Mouse (Mus musculus) urinary bladder, postnatal 14 days (tissue): ENCODE measurements around the gene Fbrs.
"Not testable (repeated sequence)": the region's sequence is repeated elsewhere in the genome, so short reads cannot be mapped to it uniquely, and the experiment has no call there.

Source experiments
- DNase-seq: peaks from one replicate; pipeline ENCODE4 v3.0.0; 2021; ENCODE audit warnings: low spot score

Gene Fbrs

GRCm38 (mm10) chr7:127476336-127476735, 2.7 kb upstream of the Fbrs start:
- no peak for DNase-seq

GRCm38 (mm10) chr7:127476855-127477254, 2.1 kb upstream of the Fbrs start:
- no peak for DNase-seq

GRCm38 (mm10) chr7:127477687-127478634, 1.0 kb upstream of the Fbrs start:
- DNase-seq: peak; percentile 99

GRCm38 (mm10) chr7:127479318-127480225, 573 bp downstream of the Fbrs start:
- peak; percentile 52 for DNase-seq

- DNase-seq: no peak
Observed at GRCm38 (mm10) chr7:127480321-127480720, 1.3 kb downstream of the Fbrs start.

- DNase-seq: no peak
Observed at GRCm38 (mm10) chr7:127485416-127485815, 6.4 kb downstream of the Fbrs start.

- DNase-seq: not testable (repeated sequence)
Observed at GRCm38 (mm10) chr7:127488364-127488763, 9.4 kb downstream of the Fbrs start.

- no peak for DNase-seq
Observed at GRCm38 (mm10) chr7:127489982-127490381, 11.0 kb downstream of the Fbrs start.

- no peak for DNase-seq
Observed at GRCm38 (mm10) chr7:127491846-127492245, 12.8 kb downstream of the Fbrs start.

- DNase-seq: no peak
Observed at GRCm38 (mm10) chr7:127494648-127495047, 15.6 kb downstream of the Fbrs start.

GRCm38 (mm10) chr7:127497382-127497781, 18.4 kb downstream of the Fbrs start:
- DNase-seq: no peak

GRCm38 (mm10) chr7:127498407-127498806, 19.4 kb downstream of the Fbrs start:
- DNase-seq: peak; percentile 48

- no peak for DNase-seq
Observed at GRCm38 (mm10) chr7:127508291-127508690, 29.3 kb downstream of the Fbrs start.

- DNase-seq: not testable (repeated sequence)
Observed at GRCm38 (mm10) chr7:127509830-127510229, 30.8 kb downstream of the Fbrs start.

GRCm38 (mm10) chr7:127511241-127511640, 32.2 kb downstream of the Fbrs start:
- DNase-seq: no peak

- peak; percentile 97 for DNase-seq
Observed at GRCm38 (mm10) chr7:127511808-127512230, 32.8 kb downstream of the Fbrs start, which contains the start of gene Srcap. TSS of gene Srcap (plus strand) at chr7:127511983.

GRCm38 (mm10) chr7:127512231-127513015, 33.4 kb downstream of the Fbrs start:
- peak; percentile 92 for DNase-seq

- no peak for DNase-seq
Observed at GRCm38 (mm10) chr7:127513016-127513390, 34.0 kb downstream of the Fbrs start.

- no peak for DNase-seq
Observed at GRCm38 (mm10) chr7:127513781-127514180, 34.8 kb downstream of the Fbrs start.

GRCm38 (mm10) chr7:127515846-127516245, 36.8 kb downstream of the Fbrs start:
- DNase-seq: no peak

- no peak for DNase-seq
Observed at GRCm38 (mm10) chr7:127516344-127516743, 37.3 kb downstream of the Fbrs start.

GRCm38 (mm10) chr7:127519284-127519683, 40.3 kb downstream of the Fbrs start, which contains the start of gene Gm42715:
TSS of gene Gm42715 (plus strand) at chr7:127519584.
- no peak for DNase-seq
